Mouse (Mus musculus): ENCODE measurements around the gene Gm3264.
"Not testable (repeated sequence)": the region's sequence is repeated elsewhere in the genome, so short reads cannot be mapped to it uniquely, and the experiment has no call there.

Gm3264 gene

DNA sequence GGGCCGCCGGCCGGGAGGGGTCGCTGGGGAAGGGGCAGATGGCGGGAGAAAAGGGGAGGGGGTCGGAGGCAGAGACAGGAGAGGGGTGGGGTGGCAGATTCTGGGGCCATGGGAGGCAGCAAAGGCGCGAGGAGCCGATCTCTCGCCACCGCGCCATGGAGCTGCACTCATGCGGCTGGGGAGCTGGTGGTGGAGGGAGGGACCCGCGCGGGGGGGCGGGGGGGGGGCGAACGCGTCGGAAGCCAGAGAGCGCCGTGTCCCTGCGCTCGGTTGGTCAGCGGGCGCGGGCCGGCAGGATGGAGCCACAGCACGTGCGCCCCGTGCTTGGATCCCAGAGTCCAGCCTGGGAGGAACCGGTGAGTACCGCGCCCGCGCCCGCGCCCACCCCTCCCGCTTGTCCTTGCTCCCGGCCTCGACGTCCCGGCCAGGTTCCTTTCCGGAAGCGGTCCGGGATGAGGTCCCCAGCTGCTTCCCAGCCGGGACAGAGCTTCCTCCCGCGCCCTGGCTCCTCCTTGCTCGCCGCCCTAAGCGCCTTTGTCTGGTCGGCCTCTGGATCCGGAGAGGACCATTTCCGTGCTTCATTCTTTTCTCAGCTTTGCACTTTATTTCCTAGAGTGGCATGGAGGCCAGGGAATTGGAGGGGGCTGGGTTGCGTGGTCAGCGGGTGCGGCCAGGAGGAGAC lies at the start of gene Gm3264:
Gene Gm3264, plus strand, starts transcription at position 278 of the 682 bp plus-strand sequence.
- ATAC-seq (ENCODE audit: low TSS enrichment), result not testable (repeated sequence)

DNA sequence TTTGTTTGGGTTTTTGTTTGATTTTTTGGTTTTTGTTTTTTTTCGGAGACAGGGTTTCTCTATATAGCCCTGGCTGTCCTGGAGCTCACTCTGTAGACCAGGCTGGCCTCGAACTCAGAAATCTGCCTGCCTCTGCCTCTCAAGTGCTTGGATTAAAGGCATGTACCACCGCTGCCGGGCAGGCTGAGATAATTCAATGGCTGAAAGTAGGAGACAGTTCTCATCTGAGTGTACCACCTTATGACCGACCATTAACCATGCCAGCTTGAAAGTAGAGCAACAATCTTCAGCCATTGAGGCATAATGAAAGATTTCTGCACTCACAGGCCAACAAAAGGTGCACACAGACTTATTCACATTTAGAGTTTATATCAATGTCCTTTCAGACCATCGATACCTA lies 49.0 kb upstream of the Gm3264 start:
- not testable (repeated sequence) for ATAC-seq (ENCODE audit: low TSS enrichment)

DNA sequence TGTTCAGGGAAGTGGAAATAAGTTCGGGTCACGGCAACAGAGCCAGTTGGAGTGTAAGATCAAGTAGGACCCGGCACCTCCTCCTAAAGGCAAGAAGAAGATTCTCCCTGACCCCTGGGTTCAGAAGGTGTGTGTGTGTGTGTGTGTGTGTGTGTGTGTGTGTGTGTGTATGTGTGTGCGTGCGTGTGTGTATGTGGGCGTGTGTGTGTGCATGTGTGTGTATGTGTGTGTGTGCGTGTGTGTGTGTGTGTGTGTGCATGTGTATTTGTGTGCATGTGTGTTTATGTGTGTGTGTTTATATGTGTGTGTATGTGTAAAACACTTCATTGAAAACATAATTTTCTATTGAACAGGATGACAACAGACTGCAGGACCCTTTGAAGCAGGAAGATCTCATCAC lies 33.4 kb upstream of the Gm3264 start:
- ATAC-seq (ENCODE audit: low TSS enrichment), result not testable (repeated sequence)

DNA sequence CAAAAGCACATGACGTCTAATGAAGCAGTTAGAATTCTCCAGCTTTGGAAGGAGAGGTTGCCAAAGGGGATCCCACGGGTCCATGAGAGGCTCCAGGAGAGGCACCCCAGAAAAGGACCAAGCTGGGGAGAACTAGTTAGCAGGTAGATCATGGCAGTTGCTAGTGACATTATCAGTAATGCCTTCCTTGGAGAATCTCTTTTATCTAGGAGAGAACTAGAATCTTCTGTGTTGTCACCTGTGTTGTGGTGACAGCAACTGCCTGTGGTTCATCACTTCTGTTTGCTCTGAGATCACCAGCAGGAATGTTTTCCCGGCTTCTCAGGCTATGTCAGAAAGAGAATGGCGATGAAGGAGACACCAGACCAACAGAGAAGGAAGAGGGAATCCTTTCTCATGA lies 17.6 kb upstream of the Gm3264 start, which contains the start of gene Gm3269:
Gene Gm3269, plus strand, starts transcription at position 301 of the 400 bp plus-strand sequence.
- not testable (repeated sequence) for ATAC-seq (ENCODE audit: low TSS enrichment)

DNA sequence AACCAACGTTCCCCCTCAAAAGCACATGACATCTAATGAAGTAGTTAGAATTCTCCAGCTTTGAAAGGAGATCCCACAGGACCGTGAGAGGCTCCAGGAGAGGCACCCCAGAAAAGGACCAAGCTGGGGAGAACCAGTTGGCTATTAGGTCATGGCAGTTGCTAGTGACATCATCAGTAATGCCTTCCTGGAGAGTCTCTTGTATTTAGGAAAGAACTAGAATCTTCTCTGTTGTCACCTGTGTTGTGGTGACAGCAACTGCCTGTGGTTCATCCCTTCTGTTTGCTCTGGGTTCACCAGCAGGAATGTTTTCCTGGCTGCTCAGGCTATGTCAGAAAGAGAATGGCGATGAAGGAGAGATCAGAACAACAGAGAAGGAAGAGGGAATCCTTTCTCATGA lies 36.7 kb downstream of the Gm3264 start, which contains the start of gene Gm3278:
Gene Gm3278, plus strand, starts transcription at position 301 of the 400 bp plus-strand sequence.
- ATAC-seq (ENCODE audit: low TSS enrichment), result not testable (repeated sequence)
